Mouse (Mus musculus) CD4-positive, CD25-positive, alpha-beta regulatory T cell, adult 2 months (primary cell): ENCODE results near the gene Iqcn.

Experiments
- DNase-seq: peaks from one replicate; pipeline ENCODE4 v3.0.0-alpha.2; 2012; ENCODE audit warnings: low read depth, low spot score

Iqcn gene

DNA sequence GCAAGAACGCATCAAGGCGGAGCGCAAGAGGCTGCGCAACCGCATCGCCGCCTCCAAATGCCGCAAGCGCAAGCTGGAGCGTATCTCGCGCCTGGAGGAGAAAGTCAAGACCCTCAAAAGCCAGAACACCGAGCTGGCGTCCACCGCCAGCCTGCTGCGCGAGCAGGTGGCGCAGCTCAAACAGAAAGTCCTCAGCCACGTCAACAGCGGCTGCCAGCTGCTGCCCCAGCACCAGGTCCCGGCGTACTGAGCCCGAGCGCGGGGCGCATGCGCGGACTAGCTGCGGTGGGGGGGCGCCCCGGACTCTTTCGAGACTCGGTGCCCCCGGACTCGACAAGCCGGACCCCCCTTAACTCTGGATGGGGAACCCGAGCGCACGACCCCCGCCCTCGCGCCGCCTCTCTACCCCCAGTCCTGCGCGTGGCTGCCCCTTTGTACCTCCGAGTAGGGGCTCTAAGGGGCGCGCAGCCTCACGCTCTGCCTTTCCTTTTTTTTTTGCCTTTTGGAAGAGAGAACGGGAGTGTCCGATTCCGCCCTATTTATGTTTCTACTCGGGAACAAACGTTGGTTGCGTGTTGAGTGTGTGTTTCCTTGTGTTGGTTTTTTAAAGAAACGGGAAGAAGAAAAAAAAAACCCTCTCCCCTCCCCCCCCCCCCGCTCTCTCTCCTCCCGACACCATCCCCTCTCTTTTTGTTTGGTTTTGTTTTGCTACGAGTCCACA, 3.3 kb upstream of the Iqcn start:
- peak; percentile 87 for DNase-seq

DNA sequence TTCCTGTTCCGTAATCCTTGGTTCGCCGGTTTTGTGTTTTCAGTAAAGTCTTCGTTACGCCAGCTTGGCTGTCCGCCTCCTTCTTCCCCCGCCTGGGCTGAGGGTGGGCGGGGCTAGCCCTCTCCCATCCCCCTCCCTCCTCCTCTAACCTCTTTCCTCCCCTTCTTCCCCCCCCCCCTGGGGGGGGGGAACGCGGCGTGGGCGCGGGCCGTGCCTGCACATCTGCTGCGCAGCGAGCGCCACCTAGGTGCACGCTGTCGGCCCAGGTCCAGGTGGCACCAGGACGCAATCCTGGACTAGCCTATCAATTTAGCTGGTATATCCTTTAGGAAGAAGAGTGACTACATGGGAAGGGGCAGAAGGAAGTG, 2.7 kb upstream of the Iqcn start:
- DNase-seq = peak; percentile 96

DNA sequence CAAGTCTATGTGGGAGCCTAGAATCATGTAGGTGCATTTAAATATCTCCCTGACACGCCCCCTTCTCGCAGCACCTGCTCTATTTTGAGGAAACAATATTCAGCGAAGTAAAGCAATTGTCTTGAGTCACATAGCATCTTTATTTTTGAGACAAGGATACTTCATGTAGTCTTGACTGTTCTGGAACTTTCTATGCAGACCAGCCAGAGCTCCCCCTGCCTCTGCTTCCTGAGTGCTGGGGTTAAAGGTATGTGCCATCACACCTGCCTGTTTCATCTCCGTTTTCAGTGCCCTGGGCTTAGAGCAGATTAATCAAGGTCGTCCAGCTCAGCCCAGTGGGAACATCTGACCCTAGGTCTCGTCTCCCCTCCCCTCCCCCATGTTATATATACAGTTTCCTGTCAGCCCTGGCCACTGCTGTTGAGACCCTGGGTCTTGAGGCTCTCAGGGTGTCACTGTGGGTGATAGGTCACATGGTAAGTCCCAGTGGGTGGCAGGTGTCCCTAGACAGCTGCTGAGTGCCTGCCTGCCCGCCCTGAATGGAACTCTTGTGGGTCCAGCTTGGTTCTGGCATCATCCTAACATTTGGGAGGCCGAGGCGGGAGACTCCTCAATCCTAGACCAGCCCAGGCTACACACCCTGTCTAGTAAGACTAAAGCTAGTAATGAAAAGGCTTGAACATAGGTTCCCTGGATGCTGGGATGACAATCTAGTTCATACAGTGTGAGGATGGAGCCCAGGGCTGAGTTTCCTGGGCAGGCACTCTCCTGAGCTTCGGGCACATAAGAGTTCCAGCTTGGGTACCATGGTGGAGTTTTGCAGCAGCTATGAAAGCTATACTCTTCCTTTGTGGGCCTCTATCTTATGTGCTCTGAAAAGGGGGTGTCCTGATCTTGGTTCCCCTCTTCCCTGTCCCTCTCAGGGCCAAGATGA, 1.9 kb upstream of the Iqcn start:
- peak; percentile 68 for DNase-seq

GRCm38 (mm10) chr8:70701982-70702841, 1.0 kb upstream of the Iqcn start:
- DNase-seq = peak; percentile 58

- DNase-seq = peak; percentile 49
Measured at GRCm38 (mm10) chr8:70702842-70703182, 445 bp upstream of the Iqcn start.

DNA sequence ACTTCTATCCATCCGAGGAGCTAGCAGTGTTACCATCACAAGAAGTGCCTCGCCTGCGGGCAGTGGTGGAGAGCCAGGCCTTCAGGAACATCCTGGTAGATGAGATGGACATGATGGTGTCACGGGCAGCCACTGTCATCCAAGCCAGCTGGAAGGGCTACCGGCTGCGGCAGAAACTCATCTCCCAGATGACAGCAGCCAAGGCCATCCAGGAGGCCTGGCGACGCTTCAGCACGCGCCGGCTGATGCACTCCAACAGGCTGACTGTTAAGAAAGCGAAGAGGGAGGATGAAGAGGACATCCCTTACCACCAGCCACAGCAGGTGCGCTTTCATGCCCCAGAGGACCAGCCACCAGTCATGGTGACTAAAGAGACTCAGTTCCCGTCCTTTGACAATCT, 5.0 kb downstream of the Iqcn start:
- DNase-seq = no peak

DNA sequence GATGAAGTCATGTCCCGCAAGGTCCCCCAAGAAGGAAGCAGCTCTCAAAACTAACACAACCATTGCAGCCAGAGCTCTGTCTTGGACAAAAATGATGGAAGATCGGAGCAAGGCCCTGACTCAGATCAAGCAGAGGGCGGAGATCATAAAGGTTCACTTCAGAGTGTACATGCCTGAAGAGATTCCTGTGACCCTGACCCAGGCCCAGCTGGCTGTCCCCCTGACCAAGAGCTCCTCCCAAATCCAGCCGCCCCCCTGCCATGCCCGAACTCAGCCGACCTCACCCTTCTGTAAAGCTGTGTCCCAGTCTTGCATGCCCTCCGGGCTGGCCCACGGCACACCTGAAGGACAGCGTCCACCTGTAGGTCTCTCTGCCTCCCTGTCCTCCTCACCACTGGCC, 6.5 kb downstream of the Iqcn start:
- no peak for DNase-seq

DNA sequence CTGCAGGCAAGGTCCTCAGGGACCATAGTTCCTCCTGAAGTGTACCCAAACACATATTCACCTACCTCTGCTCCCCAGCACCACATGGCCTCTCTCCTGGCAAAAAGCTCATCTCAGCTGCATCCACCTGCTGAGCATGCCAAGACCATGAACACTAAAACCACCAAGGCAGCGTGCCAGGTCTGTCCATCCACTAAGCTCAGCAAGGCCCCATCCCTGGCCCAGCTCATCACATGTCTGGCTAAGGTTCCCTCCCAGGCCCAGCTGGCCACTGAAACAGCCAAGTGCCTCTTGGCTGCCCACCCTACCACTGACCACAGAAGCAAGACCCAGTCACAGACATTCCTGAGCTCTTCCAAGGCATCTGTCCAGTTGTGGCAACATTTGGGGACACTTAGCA, 7.0 kb downstream of the Iqcn start:
- DNase-seq = no peak

DNA sequence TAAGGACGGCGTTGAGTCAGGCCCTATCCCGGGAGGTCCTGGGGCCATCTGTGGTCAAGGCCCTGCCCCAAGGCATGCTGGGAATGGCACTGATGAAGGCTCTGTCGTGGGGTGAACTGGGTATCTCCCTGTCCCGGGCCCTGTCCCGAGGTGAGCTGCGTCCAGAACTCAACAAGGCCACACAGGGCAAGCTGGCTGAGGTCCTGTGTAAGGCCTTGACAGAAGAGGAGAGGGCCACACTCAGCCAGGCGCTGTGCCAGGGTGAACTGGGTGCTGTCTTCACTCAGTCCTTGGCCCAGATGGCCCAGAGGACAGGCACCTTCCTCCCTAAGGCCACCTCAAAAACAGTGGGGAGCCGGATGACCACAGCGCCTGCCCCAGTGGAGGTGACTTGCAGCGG, 7.8 kb downstream of the Iqcn start:
- no peak for DNase-seq

GRCm38 (mm10) chr8:70713991-70714390, 10.7 kb downstream of the Iqcn start:
- no peak for DNase-seq

- no peak for DNase-seq
Measured at GRCm38 (mm10) chr8:70715086-70715485, 11.8 kb downstream of the Iqcn start.

GRCm38 (mm10) chr8:70716521-70717400, 13.5 kb downstream of the Iqcn start:
- DNase-seq = no peak

GRCm38 (mm10) chr8:70718297-70718696, 15.0 kb downstream of the Iqcn start, which contains the start of gene Gm3336:
Gene Gm3336 (plus strand): TSS chr8:70718543.
- peak; percentile 87 for DNase-seq

- peak; percentile 15 for DNase-seq
Measured at GRCm38 (mm10) chr8:70719796-70720270, 16.6 kb downstream of the Iqcn start.

DNA sequence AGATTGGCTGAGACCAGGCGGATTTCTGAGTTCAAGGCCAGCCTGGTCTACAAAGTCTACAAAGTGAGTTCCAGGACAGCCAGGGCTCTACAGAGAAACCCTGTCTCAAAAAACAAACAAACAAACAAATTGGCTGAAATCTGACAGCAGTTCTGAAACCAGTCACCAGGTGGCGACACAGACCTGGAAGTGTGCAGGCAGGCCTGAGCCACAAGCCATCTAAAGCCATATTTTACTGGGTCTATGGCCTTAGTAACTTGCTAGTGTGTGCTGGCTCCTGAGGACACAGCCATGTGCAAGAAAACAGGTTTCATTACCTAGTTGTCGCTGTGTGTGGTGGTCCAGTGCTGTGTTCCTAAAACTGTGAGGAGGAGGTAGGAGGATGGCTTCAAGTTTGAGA, 17.5 kb downstream of the Iqcn start:
- peak; percentile 89 for DNase-seq

DNA sequence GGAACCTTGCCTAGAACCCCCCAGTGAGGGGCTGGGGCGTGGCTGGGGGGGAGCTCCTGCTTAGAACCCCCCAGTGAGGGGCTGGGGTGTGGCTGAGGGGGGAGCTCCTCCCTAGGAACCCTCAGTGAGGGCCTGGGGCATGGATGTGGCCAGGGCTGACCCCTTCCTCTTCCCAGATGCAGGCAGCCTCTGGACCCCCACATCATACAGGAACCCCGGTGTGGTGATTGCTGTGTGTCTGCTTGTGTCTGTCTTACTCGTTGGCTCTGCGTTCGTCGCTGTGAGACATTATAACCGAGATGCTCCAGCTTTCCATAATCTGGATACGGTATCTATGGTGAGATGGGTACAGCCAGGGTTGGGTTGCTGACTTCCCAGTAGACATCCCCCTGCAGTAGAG, 18.3 kb downstream of the Iqcn start:
- no peak for DNase-seq

DNA sequence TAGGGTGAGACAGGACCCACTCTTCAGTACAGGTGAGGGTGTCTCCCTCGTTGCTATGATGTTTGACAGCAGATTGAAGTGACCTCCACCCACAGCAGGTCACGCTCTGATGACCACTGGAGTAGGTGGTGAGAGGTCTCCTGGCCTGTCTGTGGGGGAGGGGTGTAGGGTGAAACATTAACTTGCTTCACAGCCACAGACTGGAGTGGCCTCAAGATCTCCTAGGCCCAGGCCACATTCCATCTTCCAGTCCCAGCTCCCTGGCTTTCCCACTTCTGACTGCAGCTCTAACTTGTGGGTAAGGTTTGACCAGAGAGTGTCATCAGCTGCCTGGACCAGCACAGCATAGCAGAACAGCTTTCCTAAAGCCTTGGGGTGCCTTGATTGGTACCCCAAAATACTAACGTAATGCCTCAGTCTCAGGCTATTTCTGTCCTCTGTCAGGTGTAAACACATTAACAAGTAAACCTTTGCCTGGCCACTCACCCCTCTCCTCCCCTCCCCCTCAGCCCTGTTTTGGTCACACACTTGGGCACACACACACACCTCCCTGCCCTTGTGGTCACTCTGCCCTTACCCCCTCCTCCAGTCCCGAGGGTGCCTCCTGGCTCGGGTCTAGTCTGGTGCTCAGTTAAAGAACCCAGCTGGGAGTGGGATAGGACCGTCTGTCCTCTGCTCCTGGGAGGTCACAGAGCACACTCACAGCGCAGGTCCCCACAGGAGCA, 20.4 kb downstream of the Iqcn start, which contains the start of gene Pde4c:
Gene Pde4c, plus strand, starts transcription at position 235 of the 725 bp plus-strand sequence.
- no peak for DNase-seq

DNA sequence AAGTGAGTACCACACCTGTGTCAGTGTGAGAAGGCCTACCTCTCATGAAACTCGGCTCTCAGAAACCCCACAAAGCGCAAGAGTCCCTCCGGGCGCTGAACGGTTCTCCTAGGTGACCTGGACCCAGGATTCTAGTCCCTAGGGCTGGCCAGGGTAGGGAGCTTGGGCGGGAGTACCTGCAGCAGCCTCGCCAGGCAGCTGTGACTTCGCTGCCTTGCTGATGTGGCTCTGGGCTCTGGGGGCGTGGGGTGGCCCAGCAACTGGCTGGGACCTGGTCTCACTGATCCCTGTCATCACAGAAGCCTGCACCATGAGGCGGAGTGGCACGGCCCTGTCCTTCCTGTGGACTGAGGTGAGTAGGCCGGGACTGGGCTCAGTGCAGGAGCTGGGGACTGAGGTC, 21.0 kb downstream of the Iqcn start:
- DNase-seq = no peak

DNA sequence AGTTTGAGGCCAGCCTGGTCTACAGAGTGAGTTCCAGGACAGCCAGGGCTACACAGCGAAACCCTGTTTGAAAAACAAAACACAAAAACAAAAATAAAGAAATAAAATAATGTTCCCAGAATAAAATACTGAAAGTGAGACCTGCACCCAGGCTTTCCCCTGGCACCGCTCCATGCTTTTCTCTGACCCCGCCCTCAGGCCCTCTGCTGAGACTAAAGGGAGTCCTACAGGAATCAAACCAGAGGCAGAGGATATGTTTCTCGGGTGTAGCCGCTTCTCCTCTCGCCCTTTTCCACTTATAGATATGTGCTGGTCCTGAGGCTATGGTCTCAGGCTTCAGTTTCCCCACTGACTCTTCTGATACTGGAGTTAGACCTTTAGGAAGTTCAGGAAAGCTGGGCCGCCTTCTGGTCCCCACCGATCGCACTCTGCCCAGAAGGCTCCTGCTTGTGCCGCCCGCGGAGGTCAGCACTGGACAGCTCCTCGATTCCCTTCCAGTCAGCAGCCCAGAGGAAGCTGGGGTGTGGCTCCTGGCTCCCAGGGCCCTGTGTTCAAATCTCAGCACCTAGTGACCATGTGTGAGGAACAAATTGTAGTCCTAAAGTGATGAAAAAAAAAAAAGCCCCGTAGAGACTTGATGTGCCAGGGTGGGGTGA, 22.7 kb downstream of the Iqcn start:
- DNase-seq = no peak

GRCm38 (mm10) chr8:70726721-70727120, 23.5 kb downstream of the Iqcn start:
- DNase-seq = no peak
